Mouse (Mus musculus) cortical plate, adult 2 months (tissue): ENCODE measurements around the gene Icam2. TPM values are rescaled to one million over a fixed set of nuclear protein-coding genes. Genes with fewer than 3 reads are reported as not detected.
A peak's percentile ranks its signal among the peaks of the same experiment; 100 is the strongest.
"Not testable (repeated sequence)": the region's sequence is repeated elsewhere in the genome, so short reads cannot be mapped to it uniquely, and the experiment has no call there.

Experiments used
- H3K27ac ChIP-seq: fragments of 200-500 bp; 2 replicates; pipeline ENCODE4 v1.5.1; 2012; ENCODE audit warnings: low read length, control low read depth, inconsistent platforms; ENCODE audit not compliant: insufficient read depth
- H3K4me1 ChIP-seq: fragments of 200-500 bp; 2 replicates; pipeline ENCODE4 v1.6.1; 2011; ENCODE audit warnings: low read length; ENCODE audit not compliant: control insufficient read depth, insufficient read depth
- H3K4me3 ChIP-seq: fragments of 200-500 bp; 2 replicates; pipeline ENCODE4 v1.5.1; 2011; ENCODE audit warnings: mild to moderate bottlenecking, low read length, control low read depth; ENCODE audit not compliant: insufficient read depth
- CTCF ChIP-seq: fragments of 200-500 bp; IDR thresholded peaks from 2 replicates; pipeline ENCODE4 v1.5.1; 2011; ENCODE audit warnings: mild to moderate bottlenecking, control low read depth, low read length; ENCODE audit not compliant: insufficient read depth; ENCODE audit errors: extremely low read depth
- POLR2A ChIP-seq: fragments of 200-500 bp; IDR thresholded peaks from 2 replicates; pipeline ENCODE4 v1.6.1; 2011; ENCODE audit warnings: mild to moderate bottlenecking, low read length, control low read depth; ENCODE audit not compliant: insufficient read depth; ENCODE audit errors: extremely low read depth
- polyA plus RNA-seq: library from polyadenylated mRNA; depleted of rRNA; stranded (reverse); fragments of >200 nt; gene quantifications from 2 replicates; pipeline ENCODE4 v1.2.3, GENCODE M21; 2012

Icam2 gene
- polyA plus RNA-seq, 1 experiment, result 9.5 TPM

DNA sequence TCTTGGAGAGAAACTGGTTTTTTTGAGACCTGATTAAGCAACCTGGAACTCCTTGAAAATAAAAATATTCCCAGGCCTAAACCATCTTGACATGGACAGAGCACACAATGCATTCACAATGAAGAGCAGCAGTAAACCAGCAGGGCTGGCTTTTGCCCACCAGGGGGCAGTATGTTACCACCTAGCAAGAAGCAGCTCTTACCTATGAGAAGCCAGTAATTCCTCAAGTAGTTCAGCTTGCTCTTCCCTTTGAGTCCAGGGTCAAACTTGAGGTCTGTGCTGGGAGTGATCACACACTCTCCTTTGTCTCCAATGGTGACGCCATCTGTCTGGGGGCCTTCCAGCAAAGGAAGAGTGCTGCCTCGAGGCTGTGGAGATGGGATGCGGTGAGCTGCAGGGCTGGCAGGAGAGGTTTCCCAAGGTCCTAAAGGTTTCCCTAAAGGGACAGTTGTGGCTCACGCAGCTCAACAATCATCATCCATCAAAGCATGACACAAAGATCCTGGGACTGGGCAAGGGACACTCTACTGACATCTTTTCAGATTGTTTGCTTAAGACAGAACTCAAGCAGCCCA, 30.8 kb upstream of the Icam2 start:
- peak; percentile 97 for TF ChIP-seq CTCF
- no peak for TF ChIP-seq POLR2A
- Histone ChIP-seq H3K27ac (no peak overlapping the region), H3K4me3 (no peak overlapping the region), H3K4me1 (no peaks in the 10 kb centered on the region)

DNA sequence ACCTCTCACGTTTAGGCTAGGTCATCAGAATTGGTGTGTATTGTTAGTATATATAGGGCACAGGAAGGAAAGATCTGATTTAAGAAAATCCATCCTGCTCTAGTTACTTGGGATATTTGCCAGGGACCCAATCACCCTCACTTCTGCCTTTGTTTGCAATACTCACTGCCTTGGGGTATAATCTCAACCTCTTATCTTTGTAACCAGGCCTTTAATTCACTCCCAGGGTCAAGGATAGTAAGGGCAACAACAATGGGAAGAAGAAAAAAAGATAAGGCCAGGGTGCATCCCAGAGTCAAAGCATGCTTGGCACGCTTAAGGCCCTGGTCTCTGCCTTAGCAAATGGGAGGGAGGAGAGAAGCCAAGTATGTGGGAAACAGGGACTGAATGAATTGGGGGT, 30.0 kb upstream of the Icam2 start:
- no peak overlapping the region for H3K27ac ChIP-seq
- H3K4me1 ChIP-seq, result no peaks in the 10 kb centered on the region
- TF ChIP-seq CTCF (no peak), POLR2A (no peak)
- H3K4me3 ChIP-seq, result no peak overlapping the region

DNA sequence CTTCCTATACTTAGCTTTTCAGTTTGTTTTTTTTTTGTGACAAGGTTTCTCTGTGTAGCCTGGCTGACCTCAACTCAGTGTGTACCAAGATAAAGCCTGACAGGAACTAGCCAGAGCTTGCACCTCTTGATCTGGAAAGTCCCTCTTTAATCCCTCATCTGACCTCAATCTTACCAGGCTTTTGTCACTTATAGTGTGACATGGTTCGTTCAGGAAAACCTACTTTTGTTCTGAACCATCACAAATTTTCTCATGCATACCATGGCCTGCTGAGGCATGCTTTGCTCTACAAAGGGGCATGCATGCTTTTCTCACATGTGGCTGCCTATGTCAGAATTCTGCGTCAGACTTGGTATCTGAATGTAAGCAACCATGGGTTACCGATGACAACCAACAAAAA, 28.5 kb upstream of the Icam2 start:
- Histone ChIP-seq H3K4me3 (no peak overlapping the region), H3K4me1 (no peaks in the 10 kb centered on the region), H3K27ac (no peak overlapping the region)
- TF ChIP-seq POLR2A, result no peak
- no peak for TF ChIP-seq CTCF

DNA sequence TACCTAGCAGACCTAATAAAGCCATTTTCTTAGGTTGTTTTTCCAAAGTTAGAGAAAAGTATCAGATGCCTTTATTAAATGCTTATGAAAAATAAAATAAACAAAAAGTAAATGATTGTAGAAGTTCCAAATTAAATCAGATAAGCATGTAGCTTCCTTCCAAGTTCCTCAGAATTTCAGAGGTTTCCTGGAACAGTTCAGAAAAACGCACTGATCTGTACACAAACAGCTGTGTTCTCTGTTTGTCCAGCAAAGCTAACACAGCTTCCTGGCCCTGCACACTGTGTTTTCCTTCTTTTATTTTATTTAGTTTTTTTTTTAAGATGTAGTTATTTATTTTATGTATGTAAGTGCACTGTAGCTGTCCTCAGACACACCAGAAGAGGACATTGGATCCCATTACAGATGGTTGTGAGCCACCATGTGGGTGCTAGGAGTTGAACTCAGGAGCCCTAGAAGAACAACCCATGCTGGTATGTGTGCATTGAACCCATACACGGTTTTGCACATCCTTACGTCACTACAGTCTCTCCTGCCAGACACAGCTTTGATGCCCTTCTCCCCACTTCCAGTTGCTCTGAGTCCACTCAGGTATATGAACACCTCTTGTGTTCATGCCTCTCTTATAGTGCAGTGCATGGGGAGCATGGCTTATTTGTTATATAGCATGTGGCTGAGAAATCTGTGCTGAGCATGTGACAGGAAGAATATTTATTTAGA, 24.9 kb upstream of the Icam2 start:
- H3K27ac ChIP-seq, result no peak overlapping the region
- H3K4me1 ChIP-seq, result no peaks in the 10 kb centered on the region
- TF ChIP-seq POLR2A (no peak), CTCF (no peak)
- H3K4me3 ChIP-seq, result no peak overlapping the region

DNA sequence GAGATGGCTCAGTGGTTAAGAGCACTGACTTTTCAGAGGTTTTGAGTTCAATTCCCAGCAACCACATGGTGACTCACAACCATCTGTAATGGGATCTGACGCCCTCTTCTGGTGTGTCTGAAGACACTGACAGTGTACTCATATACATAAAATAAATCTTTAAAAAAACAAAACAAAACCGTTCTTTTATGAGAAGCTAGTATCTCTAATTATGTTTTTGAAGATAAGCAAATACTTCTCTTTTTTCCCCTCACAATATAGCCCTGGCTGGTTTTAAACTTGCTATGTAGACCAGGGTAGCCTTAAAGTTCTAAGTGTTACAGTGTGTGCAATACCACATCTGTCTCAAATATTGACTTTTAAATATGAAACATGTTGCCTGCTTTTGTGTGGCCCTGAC, 23.3 kb upstream of the Icam2 start:
- Histone ChIP-seq H3K27ac (no peak overlapping the region), H3K4me1 (no peaks in the 10 kb centered on the region), H3K4me3 (no peak overlapping the region)
- TF ChIP-seq CTCF (no peak), POLR2A (no peak)

DNA sequence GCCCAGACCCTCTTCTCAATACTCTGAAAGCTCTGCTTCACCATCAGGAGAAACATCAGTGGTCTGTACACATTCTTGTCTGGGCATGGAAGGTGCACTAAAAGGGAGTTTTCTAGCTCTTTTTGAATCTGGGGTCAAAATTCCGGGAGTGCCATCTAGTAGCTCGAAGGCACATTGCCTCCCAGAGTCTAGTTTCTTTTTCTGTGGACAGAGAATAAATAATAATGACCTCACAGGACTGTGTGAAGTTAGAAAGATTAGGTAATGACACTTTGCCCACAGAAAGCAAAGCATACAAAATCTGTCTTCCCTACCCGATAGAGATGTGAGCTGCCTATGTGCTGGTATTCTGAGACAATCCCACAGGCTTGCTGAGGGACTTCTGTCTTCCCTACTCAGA, 22.6 kb upstream of the Icam2 start:
- Histone ChIP-seq H3K4me1 (no peaks in the 10 kb centered on the region), H3K27ac (no peak overlapping the region), H3K4me3 (no peak overlapping the region)
- no peak for TF ChIP-seq POLR2A
- TF ChIP-seq CTCF, result no peak

DNA sequence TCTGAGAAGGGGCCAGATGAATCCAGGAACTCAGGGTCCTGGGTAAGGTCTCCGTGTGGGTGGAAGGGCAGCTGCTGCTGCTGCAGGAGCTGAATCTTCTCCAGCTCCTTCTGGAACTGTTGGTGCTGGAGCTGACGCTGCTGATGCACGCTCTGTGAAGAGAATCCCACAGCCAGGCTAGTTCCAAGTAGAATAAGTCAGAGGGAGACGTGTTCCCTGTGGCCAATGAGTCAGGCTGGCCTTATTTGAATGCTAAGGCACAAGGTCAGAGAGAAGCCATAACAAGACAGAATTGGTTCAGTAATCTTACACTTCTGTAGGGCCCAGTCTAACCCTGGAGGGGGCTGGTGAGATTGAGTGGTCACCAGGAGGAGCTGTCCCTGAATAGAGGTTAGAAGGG, 22.1 kb upstream of the Icam2 start:
- TF ChIP-seq CTCF, result no peak
- TF ChIP-seq POLR2A, result no peak
- H3K27ac ChIP-seq, result no peak overlapping the region
- H3K4me3 ChIP-seq, result no peak overlapping the region

DNA sequence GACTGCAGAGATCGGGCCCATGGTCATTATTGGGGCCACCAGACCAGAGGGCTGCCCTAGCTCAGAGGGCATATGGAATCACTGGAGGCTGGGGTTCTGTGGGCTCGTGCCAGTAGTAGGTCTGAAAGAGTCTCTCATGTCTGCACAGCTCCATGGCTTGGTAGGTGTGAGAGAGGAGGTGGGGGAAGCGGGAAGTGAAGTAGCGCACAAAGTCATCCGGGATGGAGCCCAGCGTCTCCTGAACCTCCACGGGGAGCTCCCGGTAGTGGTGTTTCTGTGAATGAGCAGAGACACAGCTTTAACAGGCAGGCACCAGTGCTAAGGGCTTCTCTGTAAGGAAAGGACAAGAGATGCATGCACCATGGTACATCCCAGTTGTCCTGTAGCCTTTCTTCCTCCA, 10.6 kb upstream of the Icam2 start:
- Histone ChIP-seq H3K4me3 (no peak overlapping the region), H3K4me1 (no peaks in the 10 kb centered on the region), H3K27ac (no peak overlapping the region)
- TF ChIP-seq POLR2A, result no peak
- TF ChIP-seq CTCF, result no peak

More for the DNA sequence above, 22.1 kb upstream of the Icam2 start:
- no peaks in the 10 kb centered on the region for H3K4me1 ChIP-seq

DNA sequence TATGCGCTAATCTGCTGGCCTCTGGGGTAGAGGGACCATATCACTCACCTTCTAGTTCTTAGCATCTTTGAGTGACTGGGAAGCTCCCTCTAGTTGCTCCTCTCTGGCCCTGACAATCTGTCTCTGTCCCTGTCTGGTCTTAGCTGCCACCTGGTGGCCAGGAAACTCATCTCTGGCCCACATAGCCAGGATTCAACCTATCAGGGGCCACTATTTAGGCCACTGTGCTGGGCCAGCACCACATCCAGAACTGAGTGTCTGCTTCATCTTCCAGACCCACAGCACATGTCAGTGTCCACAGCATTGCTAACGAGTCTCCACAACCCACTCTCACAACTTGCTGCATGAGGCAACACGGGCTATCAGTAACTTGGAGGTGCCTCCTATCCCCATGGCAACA, 9.8 kb upstream of the Icam2 start:
- H3K4me1 ChIP-seq, result no peaks in the 10 kb centered on the region
- H3K4me3 ChIP-seq, result no peak overlapping the region
- TF ChIP-seq POLR2A (no peak), CTCF (peak; percentile 33)
- no peak overlapping the region for H3K27ac ChIP-seq

DNA sequence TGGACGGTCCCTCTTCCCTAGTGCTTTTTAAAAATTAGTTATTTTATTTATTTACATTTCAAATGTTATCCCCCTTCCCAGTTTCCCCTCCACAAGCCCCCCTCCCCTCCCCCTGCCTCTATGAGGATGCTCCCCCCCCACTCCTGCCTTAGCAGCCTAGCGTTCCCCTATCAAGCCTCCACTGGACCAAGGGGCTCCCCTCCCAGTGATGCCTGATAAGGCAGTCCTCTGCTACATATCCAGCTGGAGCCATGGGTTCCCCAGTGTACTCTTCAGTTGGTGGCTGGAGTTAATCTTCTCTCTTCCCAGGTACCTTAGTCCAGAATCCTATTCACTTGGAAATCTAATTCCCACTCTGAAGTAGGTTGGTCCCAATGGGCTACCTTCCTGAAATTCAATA, 6.2 kb upstream of the Icam2 start:
- H3K4me1 ChIP-seq, H3K27ac ChIP-seq: not testable (repeated sequence)

More for the DNA sequence above, 6.2 kb upstream of the Icam2 start:
- H3K4me3 ChIP-seq, result not testable (repeated sequence)
